Mouse (Mus musculus) gastrocnemius, adult 2 months (tissue): Measurements from ENCODE around the gene Chst1. TPM values are rescaled to one million over a fixed set of nuclear protein-coding genes. Genes with fewer than 3 reads are reported as not detected.

Experiments
- DNase-seq: peaks from one replicate; pipeline ENCODE4 v3.0.0; 2022
- H3K27ac ChIP-seq: fragments of 200-600 bp; 2 replicates; pipeline ENCODE4 v1.8.1; 2022; ENCODE audit warnings: mild to moderate bottlenecking
- H3K4me3 ChIP-seq: fragments of 200-600 bp; 2 replicates; pipeline ENCODE4 v1.8.1; 2022; ENCODE audit warnings: mild to moderate bottlenecking, moderate library complexity
- CTCF ChIP-seq: fragments of 200-600 bp; IDR thresholded peaks from 2 replicates; pipeline ENCODE4 v1.8.1; 2022; ENCODE audit warnings: antibody characterized with exemption, mild to moderate bottlenecking, moderate library complexity
- intact Hi-C: fragments of 180-260 bp; cut with DNase I; formaldehyde crosslinking; loops from one replicate; pipeline ENCODE4 v1.15.1; 2025
- long read RNA-seq, 2 experiments: library from polyadenylated mRNA; stranded (forward); transcript quantifications; one replicate each; pipeline ENCODE4 v2.0.0; 2021
- total RNA-seq, 2 experiments: library from RNA; stranded (reverse); gene quantifications; 2 replicates each; pipeline ENCODE4 v1.2.3; 2021

Gene Chst1
- 1 to 10 TPM in 1 of 2 experiments, under 1 TPM in 1; 0.71 to 1.8 TPM for total RNA-seq
- long read RNA-seq, experiment 1, partial matches to known transcripts = 0 of 1 reads
- long read RNA-seq, experiment 1, other reads (novel, unspliced or antisense) = 0 of 1 reads
- long read RNA-seq, experiment 2, partial matches to known transcripts = 0 of 1 reads
- long read RNA-seq, experiment 2, other reads (novel, unspliced or antisense) = 0 of 1 reads

- TF ChIP-seq CTCF = no peak
- peak; percentile 62 for DNase-seq
- Histone ChIP-seq H3K27ac (peak within 1 kb of the TSS; percentile 66), H3K4me3 (peak within 1 kb of the TSS; percentile 78)
- intact Hi-C loops = no loop called here
These were observed at the start of gene Chst1 for GRCm38 (mm10) chr2:92599487-92600347. Chst1 (plus strand) TSS chr2:92599707.

DNA sequence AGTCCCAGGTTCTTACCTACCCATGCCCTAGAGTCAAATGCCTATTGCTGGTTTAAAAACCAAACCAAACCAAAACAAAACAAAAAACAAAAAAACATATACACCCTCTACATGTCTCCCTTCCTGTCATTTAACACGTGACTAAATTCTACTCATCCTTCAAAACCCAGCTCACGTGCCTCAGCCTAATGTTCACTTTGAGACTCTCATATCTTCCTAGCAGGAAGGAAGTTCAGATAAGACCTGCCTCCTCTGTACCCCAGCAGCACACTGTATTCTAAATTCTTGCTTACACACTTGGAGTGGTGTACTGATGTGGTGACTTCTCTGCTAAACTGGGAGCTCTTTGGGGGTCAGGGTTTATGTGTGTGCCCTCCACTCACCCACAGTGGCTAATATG, 49.5 kb upstream of the Chst1 start:
- DNase-seq = no peak
- Histone ChIP-seq H3K4me3 (no peak overlapping the region), H3K27ac (no peak overlapping the region)
- intact Hi-C loops = no loop called here
- no peak for TF ChIP-seq CTCF

GRCm38 (mm10) chr2:92554536-92554935, 45.0 kb upstream of the Chst1 start:
- Histone ChIP-seq H3K27ac (no peak overlapping the region), H3K4me3 (no peak overlapping the region)
- no peak for DNase-seq
- no peak for TF ChIP-seq CTCF
- intact Hi-C loops = no loop called here

DNA sequence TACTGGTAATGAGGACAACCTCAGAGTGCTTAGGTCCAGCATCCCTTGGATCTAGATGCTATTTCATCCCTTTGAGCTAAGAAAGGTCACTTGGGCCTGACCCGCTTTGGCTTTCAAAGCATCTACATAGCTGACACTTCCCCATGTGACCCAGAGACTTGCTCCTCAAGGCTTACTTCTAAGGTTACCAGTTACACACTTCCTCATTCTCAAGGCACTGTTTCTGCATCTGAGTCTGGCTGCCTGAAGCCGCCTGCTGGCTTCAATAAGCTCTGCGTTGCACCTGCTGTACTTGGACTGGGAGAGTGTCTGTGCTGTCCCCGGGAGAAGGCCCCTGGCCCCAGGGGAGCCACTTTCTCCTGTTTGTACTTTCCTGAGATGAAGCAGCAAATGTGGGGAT, 36.6 kb upstream of the Chst1 start:
- no peak overlapping the region for H3K27ac ChIP-seq
- no peak for TF ChIP-seq CTCF
- intact Hi-C loops = no loop called here
- DNase-seq = no peak
- H3K4me3 ChIP-seq = no peak overlapping the region

DNA sequence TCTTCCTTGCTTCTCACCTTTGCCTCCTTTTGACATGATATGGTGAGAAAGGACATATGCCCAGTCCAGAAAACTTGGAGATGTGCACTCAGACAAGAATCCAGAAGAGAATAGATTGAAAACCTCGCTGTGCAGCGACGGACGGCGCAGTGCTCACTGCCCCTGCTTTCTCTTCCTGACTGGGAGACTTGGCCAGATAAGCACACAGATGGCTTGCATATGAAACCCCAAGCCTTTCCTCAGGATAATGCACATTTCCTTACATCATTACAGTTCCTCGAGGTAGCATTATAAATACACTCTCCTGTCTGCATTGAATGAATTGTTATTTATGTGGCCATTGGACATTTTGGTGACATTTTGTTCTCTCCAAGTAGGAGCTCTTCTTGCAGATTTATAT, 28.9 kb upstream of the Chst1 start:
- intact Hi-C loops = no loop called here
- Histone ChIP-seq H3K4me3 (no peak overlapping the region), H3K27ac (no peak overlapping the region)
- TF ChIP-seq CTCF = no peak
- no peak for DNase-seq

- intact Hi-C loops = no loop called here
- H3K4me3 ChIP-seq = no peak overlapping the region
- DNase-seq = no peak
- TF ChIP-seq CTCF = no peak
- no peak overlapping the region for H3K27ac ChIP-seq
These were observed 21.7 kb upstream of the Chst1 start for GRCm38 (mm10) chr2:92577824-92578223.

- intact Hi-C loops = no loop called here
- Histone ChIP-seq H3K4me3 (no peak overlapping the region), H3K27ac (no peak overlapping the region)
- no peak for DNase-seq
- no peak for TF ChIP-seq CTCF
These were observed 18.2 kb upstream of the Chst1 start for GRCm38 (mm10) chr2:92581302-92581701.

DNA sequence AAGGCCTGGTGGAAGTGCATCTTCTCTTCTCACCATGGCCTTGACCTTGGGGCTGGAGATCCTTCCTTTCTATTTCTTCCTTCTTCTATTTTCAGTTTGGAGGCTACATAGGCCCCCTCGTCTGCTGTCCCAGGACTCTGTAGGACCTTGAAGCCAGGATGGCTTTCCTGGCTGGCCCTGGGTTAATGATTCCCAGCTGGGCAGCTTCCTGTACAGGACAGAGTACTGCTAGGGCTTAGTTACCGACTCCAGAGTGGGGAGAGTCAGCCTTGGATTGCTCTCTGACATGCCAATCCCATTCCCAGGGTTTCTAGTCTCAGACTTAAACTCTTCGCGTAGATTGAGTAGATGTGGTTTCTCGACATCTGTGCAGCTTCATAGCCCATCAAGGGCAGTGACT, 16.9 kb upstream of the Chst1 start:
- no peak for DNase-seq
- Histone ChIP-seq H3K4me3 (no peak overlapping the region), H3K27ac (no peak overlapping the region)
- intact Hi-C loops = no loop called here
- TF ChIP-seq CTCF = no peak

DNA sequence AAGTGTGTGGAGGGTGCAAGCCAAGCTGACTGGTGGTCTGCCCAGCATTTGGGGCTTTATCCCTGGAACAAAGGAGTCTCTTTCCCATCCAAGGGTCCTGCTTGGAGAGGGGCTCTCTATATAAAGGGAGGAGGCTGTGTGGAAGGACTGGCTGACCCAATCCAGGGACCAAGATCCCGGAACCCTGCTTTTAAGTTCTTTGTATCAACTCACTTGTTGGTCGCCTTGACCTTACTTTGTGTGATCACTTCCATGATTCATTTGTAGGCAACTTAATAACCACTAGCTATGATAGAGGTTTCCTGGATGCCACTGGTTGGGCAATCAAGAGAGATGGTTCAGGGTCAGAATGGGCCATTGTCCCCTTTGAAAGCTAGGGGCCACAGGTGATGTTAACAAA, 11.7 kb upstream of the Chst1 start:
- no peak for DNase-seq
- no peak overlapping the region for H3K27ac ChIP-seq
- intact Hi-C loops = no loop called here
- no peak overlapping the region for H3K4me3 ChIP-seq
- TF ChIP-seq CTCF = no peak

DNA sequence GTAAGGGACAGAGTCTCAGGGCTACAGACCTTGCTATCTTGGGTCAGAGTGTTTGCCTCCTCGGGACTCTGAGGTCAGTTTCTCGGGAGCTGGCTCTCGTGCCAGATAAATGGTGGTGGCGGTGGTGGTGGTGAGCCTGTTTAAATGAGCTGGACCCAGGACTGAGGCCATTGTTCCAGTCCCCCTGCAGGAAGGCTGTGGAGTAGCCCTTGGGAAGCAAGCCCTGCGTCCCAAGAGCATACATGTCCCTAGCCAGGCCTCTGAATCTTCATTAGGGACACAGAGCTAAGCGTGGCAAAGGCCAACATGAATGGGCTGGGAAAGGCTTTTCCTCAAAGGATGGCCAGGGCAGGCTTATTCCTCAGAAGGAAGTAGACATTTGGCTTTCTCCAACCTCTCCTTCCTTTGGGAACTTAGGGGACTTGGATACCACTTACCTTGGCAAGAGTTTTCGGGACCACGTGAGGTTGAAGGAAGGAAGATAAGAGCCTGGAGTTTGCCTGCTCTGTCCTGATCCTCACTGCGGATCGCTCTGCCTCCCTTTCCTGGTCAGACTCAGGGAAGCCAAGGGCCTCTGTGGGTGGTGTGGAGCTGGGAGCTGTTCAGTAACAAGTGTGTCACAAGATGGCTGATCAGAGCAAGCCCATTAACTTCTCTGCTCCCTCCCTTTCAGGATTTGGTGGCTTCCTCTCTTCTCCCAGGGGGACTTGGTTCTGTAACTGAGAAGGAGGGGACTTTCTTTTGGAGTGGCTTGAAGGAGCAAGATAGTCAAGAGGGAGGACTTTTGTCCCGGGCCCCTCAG, 4.4 kb upstream of the Chst1 start:
- intact Hi-C loops = no loop called here

DNA sequence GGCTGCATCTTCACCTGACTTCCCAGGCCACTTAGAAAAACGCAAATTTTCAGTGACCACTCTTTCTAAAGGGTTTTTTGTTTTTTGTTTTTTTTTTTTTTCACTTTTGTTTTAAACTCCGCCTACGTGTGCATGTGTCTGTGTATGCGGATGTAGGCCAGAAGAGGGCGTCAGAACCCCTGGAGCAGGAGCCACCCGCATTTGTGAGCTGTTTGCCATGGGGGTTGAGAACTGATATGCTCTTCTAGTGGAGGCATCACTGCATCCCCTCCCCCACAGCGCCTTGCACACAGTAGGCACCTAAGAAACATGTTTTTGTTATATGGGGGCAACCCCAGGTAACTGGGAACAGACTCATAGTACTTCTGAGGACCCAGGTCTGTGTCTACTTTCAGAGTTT, 2.2 kb upstream of the Chst1 start:
- TF ChIP-seq CTCF = peak; percentile 50
- H3K27ac ChIP-seq = no peak overlapping the region
- intact Hi-C loops = no loop called here
- no peak for DNase-seq
- no peak overlapping the region for H3K4me3 ChIP-seq

More for the DNA sequence above, 4.4 kb upstream of the Chst1 start:
- Histone ChIP-seq H3K27ac (peak overlapping the region; percentile 40; the same call in 1 of the 2 replicates), H3K4me3 (no peak overlapping the region)
- DNase-seq = no peak
- TF ChIP-seq CTCF = no peak

GRCm38 (mm10) chr2:92598941-92599486, 493 bp upstream of the Chst1 start:
- no peak for TF ChIP-seq CTCF
- no peak for DNase-seq
- Histone ChIP-seq H3K27ac (no peak overlapping the region), H3K4me3 (peak overlapping the region; percentile 78)
- intact Hi-C loops = no loop called here

DNA sequence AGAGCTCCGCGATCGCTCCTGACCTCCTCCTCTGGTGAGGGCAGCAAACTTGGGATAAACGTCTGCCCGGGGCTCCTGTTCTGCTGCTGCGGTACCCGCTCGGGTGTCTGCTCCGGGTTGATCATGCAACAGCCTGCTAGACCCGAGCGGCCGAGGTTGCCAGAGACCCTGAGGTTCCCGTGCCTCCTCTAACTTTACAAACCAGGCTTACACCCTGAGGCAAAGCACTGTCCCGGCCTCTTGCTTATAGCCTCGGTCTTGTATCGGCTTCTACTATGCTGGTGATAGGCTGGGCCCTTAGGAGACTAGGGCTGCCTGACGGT, 802 bp downstream of the Chst1 start:
- peak overlapping the region; percentile 66 for H3K27ac ChIP-seq
- H3K4me3 ChIP-seq = peak overlapping the region; percentile 78
- intact Hi-C loops = no loop called here
- DNase-seq = no peak
- TF ChIP-seq CTCF = no peak
